Mouse (Mus musculus): ENCODE results near the gene Olfr1278.
"Not testable (repeated sequence)": the region's sequence is repeated elsewhere in the genome, so short reads cannot be mapped to it uniquely, and the experiment has no call there.

The Olfr1278 gene

GRCm38 (mm10) chr2:111289836-111290235 lies at the start of gene Olfr1278:
Gene Olfr1278, plus strand, starts transcription at chr2:111290136.
- DNase-seq (ENCODE audit: low spot score), result no peak

- DNase-seq (ENCODE audit: low spot score), result no peak
Observed at GRCm38 (mm10) chr2:111254216-111254615, 35.7 kb upstream of the Olfr1278 start, which contains the start of gene Olfr1276. Gene Olfr1276, plus strand, starts transcription at chr2:111254516.

GRCm38 (mm10) chr2:111274006-111274405 lies 15.9 kb upstream of the Olfr1278 start, which contains the start of gene Olfr1277:
Gene Olfr1277, minus strand, starts transcription at chr2:111274106.
- DNase-seq (ENCODE audit: low spot score), result no peak

- no peak for DNase-seq (ENCODE audit: low spot score)
Observed at GRCm38 (mm10) chr2:111298541-111298940, 8.6 kb downstream of the Olfr1278 start.

- no peak for DNase-seq (ENCODE audit: low spot score)
Observed at GRCm38 (mm10) chr2:111300374-111300773, 10.4 kb downstream of the Olfr1278 start, which contains the start of gene Olfr1279. Gene Olfr1279, plus strand, starts transcription at chr2:111300635.

GRCm38 (mm10) chr2:111313717-111314116 lies 23.8 kb downstream of the Olfr1278 start, which contains the start of gene Olfr1280:
Gene Olfr1280, plus strand, starts transcription at chr2:111314017.
- no peak for DNase-seq (ENCODE audit: low spot score)

- no peak for DNase-seq (ENCODE audit: low spot score)
Observed at GRCm38 (mm10) chr2:111326220-111326619, 36.3 kb downstream of the Olfr1278 start, which contains the start of gene Olfr1281. Gene Olfr1281, plus strand, starts transcription at chr2:111326520.

- DNase-seq (ENCODE audit: low spot score), result not testable (repeated sequence)
Observed at GRCm38 (mm10) chr2:111333721-111334120, 43.8 kb downstream of the Olfr1278 start.

GRCm38 (mm10) chr2:111335976-111336375 lies 46.0 kb downstream of the Olfr1278 start, which contains the start of gene Olfr1282:
Gene Olfr1282, minus strand, starts transcription at chr2:111336076.
- DNase-seq (ENCODE audit: low spot score), result no peak
